Mouse (Mus musculus) G1E-ER4 (cell line): Measurements from ENCODE around the gene Arhgap27. TPM values are rescaled to one million over a fixed set of nuclear protein-coding genes. Genes with fewer than 3 reads are reported as not detected.

Source experiments
- GATA1 ChIP-seq: IDR thresholded peaks from one replicate; pipeline ENCODE4 v1.8.0; 2012; ENCODE audit warnings: low read length, inconsistent platforms
- polyA plus RNA-seq: library from polyadenylated mRNA; stranded (reverse); fragments of >175 nt; gene quantifications from 2 replicates; pipeline ENCODE4 v1.2.3, GENCODE M21; 2012

Arhgap27 gene
- polyA plus RNA-seq, 1 experiment, result 0.62 TPM

DNA sequence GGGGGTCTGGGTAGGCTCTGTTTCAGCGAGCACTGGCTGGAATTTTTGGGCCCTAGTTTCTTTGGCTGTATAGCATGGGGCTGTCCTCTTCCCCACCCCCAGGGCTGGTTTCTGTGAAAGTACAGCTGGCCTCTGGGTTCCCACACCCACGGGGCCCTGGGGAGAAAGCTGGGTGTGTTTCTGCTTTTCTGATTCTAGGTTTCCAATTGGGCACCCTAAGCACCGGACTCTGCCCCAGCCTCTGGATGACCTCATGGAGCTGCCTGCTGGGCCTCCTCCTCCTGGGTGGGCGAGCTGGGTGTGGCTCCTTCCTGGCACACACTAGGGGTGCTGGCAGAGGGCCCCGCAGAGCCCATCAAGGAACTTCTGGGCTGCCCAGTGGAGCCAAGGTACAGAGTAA lies 16.8 kb downstream of the Arhgap27 start:
- TF ChIP-seq GATA1, result no peak

DNA sequence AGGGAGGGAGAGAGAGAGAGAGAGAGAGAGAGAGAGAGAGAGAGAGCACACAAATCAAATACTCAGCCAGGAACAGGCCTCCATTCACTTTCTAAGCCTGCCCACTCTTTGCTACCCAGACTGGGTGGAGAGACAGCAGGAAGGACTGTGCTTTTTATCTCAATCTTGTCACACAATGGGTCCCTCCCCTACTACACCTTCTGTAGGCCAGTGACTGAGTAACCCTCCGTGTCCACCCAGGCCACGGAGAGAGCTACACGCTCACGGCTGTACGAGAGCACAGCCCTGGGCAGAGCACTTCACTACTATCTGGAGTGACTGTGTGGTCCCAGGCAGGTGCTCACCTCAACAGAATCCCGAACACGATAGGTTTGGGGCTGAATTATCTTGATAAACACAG lies 17.3 kb downstream of the Arhgap27 start:
- TF ChIP-seq GATA1, result no peak

DNA sequence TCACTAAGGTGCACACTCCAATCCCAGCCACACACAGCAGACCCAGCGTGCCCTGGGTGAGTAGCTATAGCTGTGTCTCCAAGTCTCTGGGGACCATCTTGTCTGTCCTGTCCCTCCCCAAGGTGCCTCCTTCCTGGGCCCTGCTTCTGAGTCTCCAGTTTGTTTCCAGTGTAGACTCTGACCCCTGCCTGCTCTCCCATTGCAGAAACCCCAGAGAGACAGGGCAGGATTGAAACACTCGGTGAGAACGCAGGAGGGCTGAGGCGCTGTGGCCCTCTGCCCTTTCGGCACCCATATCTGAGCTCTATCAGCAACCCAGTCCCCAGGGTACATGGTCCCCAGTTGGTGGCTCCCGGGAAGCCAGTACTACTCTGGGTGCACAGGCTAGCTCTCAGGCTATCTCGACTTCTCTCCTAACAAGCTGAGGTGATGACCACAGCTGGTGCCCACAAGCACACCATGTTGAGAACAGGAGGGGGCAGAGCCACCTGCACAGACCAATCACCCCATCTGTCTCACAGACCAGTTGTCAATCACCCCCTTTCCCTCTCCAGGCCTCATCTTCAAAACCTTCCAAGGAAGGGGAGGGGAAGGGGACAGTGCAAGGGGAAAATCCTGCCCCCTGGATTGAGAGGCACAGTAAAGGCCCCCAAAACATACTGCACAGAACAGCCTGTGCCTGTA lies 17.9 kb downstream of the Arhgap27 start:
- no peak for TF ChIP-seq GATA1

DNA sequence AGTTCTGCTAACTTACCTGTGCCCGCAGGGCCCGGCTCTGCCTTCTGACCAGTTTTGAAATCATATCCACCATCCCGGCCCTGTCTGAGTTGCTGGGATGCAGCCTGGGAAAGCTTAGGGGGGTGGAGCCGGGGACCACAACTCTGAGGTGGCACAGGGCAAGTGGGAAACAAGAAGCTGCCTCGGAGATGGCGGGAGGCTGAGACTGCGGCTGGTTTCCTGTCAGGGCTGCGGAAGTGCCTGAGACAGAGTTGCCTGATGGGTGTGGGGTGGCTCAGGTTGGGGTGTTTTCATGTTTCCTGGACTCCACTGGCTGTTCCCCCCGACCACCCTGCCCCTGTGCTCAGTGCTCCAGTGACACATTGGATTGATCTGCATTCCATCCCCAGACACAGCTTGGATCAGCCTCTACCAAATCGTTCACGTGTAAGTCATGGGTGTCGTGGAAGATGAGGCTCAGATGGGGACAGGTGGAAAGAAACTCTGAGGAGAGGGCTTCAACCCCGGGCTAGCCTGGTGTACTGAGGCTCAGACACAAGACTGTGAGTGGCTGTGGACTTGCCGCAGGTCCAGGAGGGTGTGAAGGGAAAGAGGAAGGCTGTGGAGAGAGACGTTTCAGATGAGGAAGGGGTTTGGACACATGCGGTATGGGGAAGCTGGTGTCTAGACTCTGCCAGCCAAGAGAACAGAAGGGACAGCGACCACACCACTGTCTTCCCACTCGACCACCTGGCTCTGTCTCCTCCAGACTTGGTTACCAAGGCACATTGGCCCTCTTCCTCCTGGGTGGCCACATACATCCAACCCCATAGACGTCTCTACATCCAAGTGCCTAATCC lies 18.8 kb downstream of the Arhgap27 start:
- TF ChIP-seq GATA1, result no peak

DNA sequence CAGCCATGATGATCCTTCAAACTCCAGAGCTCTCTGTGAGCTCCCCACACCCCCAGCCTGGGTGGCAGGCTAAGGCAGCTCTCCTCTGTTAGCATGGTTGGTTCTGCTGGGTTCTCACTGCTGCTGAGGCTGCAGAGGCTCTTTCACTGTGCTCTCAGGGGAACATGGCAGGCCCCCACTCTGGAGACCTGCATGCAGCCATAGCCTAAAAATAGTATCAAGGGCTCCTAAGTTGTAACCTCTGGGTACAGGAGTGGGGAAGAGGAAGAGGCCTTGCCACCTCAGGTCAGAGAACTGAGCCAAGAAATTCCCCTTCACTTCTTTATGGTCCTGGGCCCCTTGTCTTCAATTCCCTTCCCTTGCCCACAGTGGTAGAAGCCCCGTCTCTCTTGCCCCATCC lies 19.6 kb downstream of the Arhgap27 start:
- TF ChIP-seq GATA1, result no peak

DNA sequence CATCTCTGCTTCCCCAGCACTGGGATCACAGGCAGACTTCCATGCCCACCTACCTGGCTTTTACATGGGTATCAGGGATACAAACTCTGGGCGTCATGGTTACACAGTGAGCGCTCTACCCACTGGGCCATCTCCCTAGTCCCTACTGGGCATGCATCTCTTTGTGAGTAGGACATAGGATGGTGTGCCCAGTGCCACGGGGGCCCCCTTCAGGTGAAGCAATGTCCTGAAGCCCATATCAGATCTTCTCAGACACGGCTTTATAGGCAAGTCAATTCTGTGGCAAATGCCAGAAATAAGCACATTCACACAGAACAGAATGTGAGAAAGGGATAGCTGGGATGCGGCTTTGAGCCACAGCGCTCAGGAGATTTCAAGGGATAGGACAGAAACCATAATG lies 20.4 kb downstream of the Arhgap27 start:
- no peak for TF ChIP-seq GATA1

DNA sequence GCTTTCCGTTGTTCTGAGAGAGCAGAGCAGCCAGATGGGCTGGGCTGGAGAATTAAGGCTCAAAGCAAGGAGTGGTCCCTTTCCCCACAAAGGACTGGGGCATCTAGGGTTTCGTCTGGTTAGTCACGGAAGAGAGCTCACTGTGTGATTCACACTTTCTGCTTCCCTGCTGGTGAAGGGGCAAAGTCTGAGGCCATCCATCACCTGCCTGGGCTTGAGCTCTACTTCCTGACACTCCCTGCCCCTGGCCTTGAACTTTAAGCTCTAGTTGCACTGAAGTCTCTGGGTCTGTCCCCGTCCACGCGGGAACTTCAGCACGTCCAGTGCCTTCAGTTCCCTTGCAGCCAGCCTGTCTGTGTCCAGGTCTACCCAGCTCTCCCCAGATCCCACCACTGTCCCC lies 22.8 kb downstream of the Arhgap27 start:
- no peak for TF ChIP-seq GATA1

DNA sequence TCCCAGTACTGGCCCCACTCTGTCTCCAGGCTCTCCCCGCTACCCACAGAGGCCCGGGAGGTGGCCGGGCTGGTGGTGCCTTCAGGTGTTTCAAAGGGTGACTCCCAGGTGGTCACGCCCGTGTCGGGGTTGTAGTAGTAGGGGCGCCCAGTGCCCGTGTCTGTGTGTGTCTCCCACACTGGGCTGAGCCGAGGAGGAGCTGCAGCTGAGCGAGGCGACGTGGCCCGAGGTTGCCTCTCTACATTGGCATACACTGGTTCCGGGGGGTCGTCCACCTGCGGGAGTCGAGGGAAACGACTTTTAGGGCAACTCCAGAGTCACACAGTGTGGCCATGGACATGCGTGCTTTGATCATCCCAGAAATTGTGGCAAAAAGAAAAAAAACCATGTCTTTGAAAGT lies 23.4 kb downstream of the Arhgap27 start:
- TF ChIP-seq GATA1, result no peak

DNA sequence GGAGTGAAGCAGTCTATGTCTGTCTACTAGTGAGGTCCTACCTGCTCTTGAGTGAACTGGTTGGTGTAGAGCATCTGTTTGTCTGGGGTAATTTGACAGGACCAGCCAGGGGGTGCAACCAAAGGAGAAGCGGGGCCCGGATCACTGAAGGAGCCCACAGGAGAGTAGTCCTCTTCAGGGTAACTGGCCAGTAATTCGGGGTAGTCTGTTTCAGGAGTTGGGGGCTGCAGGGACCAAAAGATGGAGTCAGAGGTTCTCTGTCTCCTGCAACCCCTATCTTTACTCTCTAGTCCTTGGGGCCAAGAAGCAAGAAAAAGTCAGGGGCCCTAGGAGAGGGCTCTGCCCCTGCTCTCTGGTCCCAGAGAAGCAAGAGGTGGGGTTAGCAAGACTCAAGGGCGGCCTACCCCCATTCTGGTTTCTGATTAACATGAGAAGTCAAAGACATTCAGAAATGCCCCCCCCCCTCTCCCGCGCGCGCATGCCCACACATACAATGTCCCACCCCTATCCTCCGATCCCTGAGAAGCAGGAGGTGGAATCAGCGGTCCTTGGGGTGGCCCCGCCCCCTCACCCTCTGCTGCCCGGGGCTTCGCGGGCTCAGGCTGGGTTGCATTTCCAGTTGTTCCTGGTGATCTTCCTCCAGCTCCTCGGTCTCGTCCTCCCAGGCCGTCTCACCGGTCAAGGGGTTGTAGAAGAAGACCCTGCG lies 23.9 kb downstream of the Arhgap27 start:
- TF ChIP-seq GATA1, result no peak

DNA sequence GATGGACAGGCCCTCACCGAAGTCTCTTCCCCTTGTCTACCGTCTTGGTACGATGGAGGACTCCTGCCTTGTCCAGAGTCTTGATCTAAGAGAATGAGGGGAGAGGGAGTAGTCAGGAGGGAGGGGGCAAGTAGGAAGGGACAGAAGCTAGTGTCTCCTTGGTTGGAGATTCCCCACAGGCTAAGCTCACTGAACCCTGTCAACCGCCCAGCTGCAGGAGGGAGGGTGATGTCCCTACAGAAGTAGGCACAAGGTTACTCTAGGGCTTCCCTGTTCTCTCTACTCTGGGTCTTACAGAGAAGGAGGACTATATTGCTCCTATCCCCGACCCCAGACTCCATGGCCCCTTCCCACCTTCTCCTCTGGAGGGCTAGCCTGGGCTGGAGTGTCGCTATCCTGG lies 24.8 kb downstream of the Arhgap27 start:
- TF ChIP-seq GATA1, result no peak

DNA sequence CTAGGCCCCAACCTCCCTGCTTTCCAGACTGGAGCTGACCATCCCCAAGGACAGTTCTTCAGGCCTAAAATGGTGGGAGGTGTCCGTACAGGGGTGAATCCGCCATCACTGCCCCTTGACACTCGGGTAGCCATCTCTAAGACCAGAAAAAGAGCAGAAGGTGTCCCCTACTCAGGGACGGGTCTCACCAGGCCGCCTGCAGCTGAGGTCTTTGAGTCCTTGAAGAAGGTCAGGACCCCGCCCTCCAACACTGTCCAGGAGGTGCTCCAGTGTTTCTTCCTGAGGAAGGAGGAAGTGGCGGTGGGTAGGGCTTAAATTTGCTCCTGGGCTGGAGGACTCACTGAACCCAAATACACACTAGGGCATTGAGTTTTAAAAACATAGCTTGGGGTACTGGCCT lies 25.4 kb downstream of the Arhgap27 start:
- TF ChIP-seq GATA1, result no peak

DNA sequence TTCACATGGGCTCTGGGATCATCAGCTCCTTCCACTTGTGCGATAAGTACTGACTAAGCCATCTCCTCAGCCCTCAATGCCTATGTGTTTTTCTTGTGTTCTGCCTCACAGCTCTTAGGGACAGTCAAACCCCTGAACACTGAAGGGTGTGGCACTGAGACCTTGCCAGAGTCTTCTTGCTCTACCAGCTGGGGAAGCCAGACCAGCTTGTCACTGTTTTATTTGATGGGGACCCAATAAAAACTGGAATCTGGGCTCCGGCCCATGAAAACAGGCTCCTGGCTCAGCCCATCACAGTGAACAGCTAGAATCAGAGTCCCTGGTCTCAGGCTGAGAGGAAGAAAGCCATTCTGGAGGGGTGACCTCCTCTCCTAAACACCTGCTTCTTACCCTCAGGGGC lies 26.3 kb downstream of the Arhgap27 start:
- no peak for TF ChIP-seq GATA1

DNA sequence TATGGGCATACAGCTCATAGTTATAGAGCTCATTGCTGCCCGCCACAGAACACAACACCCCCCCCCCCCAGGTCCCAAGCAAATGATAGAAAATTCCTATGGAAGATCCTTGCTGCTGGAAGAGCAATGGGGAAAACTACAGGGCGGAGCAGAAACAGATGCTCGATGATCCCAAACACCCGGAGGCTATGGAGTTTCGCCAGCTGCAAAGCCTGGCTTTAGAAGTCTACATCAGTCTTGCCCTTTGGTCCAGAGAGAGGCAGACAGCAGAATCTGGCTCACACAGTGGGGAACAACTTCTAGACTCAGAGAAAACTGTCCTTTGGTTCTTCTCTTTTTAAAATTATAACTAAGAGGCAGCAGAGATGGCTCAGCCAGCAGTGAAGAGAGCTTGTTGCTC lies 27.9 kb downstream of the Arhgap27 start:
- TF ChIP-seq GATA1, result no peak

DNA sequence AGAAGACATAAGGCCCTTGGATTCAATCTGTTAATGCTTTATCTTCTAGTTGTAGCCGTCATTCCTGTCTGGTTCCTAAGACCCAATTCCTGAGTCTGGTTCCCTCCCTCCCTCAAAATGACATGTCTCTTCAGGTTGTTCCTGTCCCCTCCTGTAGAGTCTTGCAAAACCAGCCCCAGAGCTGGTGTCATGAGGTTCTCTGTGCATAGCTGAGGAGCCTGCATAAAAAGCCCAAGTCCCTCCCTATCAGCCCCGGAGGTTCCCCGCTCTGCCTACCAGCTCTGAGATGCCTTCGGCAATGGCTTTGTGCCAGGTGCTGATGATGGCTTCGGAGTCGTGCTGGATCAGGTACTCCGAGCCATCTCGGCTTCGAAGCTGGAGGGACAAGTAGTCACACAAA lies 28.6 kb downstream of the Arhgap27 start:
- TF ChIP-seq GATA1, result no peak

DNA sequence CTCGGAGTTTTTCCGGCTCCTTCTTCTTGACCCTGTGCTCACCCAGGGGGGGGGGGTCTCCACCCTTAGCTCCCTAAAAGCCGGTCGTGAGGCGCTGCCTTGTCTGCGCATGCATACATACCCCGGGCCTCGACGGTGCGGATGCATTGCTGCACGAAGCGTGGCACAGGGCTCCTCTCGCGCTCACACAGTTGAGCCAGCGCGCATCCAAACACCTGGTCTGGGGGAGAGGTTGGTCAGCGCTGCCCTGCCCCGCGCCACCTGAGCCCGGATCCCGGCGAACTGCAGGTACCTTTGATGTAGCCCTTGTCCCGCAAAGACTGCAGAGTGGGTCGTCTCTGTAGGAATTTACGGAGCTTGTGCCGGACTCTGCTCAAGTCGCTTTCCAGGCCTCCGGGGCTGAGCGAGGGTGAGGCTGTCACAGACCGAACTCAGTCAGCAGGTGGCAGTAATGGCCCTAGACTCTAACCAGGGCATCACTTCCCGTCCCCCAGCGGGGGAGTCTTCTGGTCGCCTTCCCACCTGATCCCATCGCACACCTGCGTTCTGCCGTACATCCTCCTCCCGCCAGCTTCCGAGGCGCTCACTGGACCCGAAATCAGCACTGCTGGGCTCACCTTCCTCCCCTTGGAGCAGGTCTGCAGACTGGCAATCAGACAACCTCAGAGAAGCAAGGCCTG lies 29.6 kb downstream of the Arhgap27 start:
- TF ChIP-seq GATA1, result no peak
